In the genomic region with DNA sequence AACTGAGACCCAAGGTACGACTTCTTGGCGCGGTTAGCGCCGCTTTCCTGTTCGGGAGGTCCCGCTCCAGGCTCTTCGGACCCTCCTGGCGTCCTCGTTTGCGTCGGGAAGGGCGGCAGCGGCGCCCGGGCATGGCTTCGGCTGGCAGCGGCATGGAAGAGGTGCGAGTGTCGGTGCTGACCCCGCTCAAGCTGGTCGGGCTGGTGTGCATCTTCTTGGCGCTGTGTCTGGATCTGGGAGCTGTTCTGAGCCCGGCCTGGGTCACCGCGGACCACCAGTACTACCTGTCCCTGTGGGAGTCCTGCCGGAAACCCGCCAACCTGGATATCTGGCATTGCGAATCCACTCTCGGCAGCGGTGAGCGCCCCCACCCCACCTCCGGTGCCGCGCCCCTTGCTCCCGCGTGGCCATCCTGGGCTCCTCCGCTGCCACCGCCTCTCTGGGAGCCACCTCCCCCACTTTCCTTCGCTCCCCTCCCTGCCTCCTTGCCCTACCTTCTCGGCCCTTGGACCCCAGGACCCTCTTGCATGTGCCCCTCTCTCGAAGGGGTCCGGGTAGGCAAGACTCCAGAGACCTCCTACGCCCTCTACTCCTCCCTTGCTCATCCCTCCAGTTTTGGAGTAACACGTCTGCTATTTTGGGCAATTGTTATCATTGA, we compare ENCODE assay signal across 8 mouse cellular contexts. TPM values are rescaled to one million over a fixed set of nuclear protein-coding genes. Genes with fewer than 3 reads are reported as not detected.
A peak's percentile ranks its signal among the peaks of the same experiment; 100 is the strongest.
DNase-seq lines count a peak whose midpoint lies in the region; ATAC-seq and TF ChIP-seq lines count a peak whose summit lies in the region.

No protein-coding gene starts in this region.

- H3K27me3 ChIP-seq in forebrain, postnatal 0 days (ENCODE audit: insufficient read depth, low read length) = no peaks in the 10 kb centered on the region
- no peaks in the 10 kb centered on the region for H3K27me3 ChIP-seq in hindbrain, embryonic 13.5 days
- H3K27me3 ChIP-seq in liver, embryonic 16.5 days (ENCODE audit: control insufficient read depth, insufficient read depth, low read depth, low read length) = peaks cover 10% of the 10 kb centered on the region; the same call in 1 of the 2 replicates
- no peaks in the 10 kb centered on the region; the same call in 1 of the 2 replicates for H3K27me3 ChIP-seq in small intestine, adult 2 months (ENCODE audit: control insufficient read depth, insufficient read depth, low read length)

- peak overlapping the region; percentile 83 for H3K27ac ChIP-seq in forebrain, postnatal 0 days (ENCODE audit: low read depth, low read length)
- H3K27ac ChIP-seq in hindbrain, embryonic 13.5 days = peak overlapping the region; percentile 84
- H3K27ac ChIP-seq in liver, embryonic 16.5 days (ENCODE audit: low read length) = no peak overlapping the region
- 0 out of 2 replicates have a peak overlapping the region, but pooled peaks have one; percentile 41 for H3K27ac ChIP-seq in small intestine, adult 2 months (ENCODE audit: insufficient read depth, low read depth, low read length)

- H3K9me3 ChIP-seq in forebrain, postnatal 0 days (ENCODE audit: low read length) = no peaks in the 10 kb centered on the region
- H3K9me3 ChIP-seq in hindbrain, embryonic 13.5 days = no peaks in the 10 kb centered on the region
- H3K9me3 ChIP-seq in liver, embryonic 16.5 days (replicated peaks; ENCODE audit: control insufficient read depth, low read length) = no peaks in the 10 kb centered on the region

- DNase-seq in lung, adult 2 months = peak; percentile 8
- DNase-seq in lung, adult 18-20 months = no peak
- peak; percentile 25 for DNase-seq in cerebellum, adult 11-12 months
- no peak for DNase-seq in forebrain, postnatal 0 days

- WGBS in lung, adult 2 months = 18% methylated on average over 44 of the region's 45 CpGs
- 18% methylated on average over 45 of the region's 45 CpGs for WGBS in forebrain, postnatal 0 days
- WGBS in hindbrain, embryonic 13.5 days = 4% methylated on average over 29 of the region's 45 CpGs
- 17% methylated on average over 44 of the region's 45 CpGs for WGBS in liver, embryonic 16.5 days (ENCODE audit: insufficient replicate concordance)
- WGBS in small intestine, adult 2 months = 6% methylated on average over 45 of the region's 45 CpGs

- no peaks in the 10 kb centered on the region for H3K4me1 ChIP-seq in lung, adult 2 months (ENCODE audit: control insufficient read depth, insufficient read depth, low read length)
- H3K4me1 ChIP-seq in forebrain, postnatal 0 days (ENCODE audit: insufficient read depth) = no peaks in the 10 kb centered on the region
- no peaks in the 10 kb centered on the region for H3K4me1 ChIP-seq in hindbrain, embryonic 13.5 days (replicated peaks)
- H3K4me1 ChIP-seq in liver, embryonic 16.5 days (ENCODE audit: control insufficient read depth, low read depth, low read length) = no peaks in the 10 kb centered on the region
- H3K4me1 ChIP-seq in small intestine, adult 2 months (ENCODE audit: control insufficient read depth, insufficient read depth, insufficient read length, low read length) = no peaks in the 10 kb centered on the region

- TF ChIP-seq POLR2A in lung, adult 2 months (IDR thresholded peaks at IDR 0.05; ENCODE audit: borderline replicate concordance, extremely low read depth, low read depth, low read length) = no peak
- no peak for TF ChIP-seq POLR2A in small intestine, adult 2 months (IDR thresholded peaks at IDR 0.05; ENCODE audit: low read depth, low read length)

- peak overlapping the region; percentile 54 for H3K4me2 ChIP-seq in forebrain, postnatal 0 days (ENCODE audit: low read depth)
- H3K4me2 ChIP-seq in hindbrain, embryonic 13.5 days = peak overlapping the region; percentile 58
- peak overlapping the region; percentile 49 for H3K4me2 ChIP-seq in liver, embryonic 16.5 days (ENCODE audit: low read depth, low read length)

- peak; percentile 64 for ATAC-seq in forebrain, postnatal 0 days
- peak; percentile 68 for ATAC-seq in hindbrain, embryonic 13.5 days (ENCODE audit: low FRiP score)
- no peak for ATAC-seq in liver, embryonic 16.5 days (ENCODE audit: low read depth)
- ATAC-seq in granulocyte monocyte progenitor cell, adult 5-6 weeks (replicated peaks; ENCODE audit: poor library complexity, severe bottlenecking) = no peak

- no peaks in the 10 kb centered on the region for H3K36me3 ChIP-seq in forebrain, postnatal 0 days (ENCODE audit: insufficient read depth)
- no peaks in the 10 kb centered on the region for H3K36me3 ChIP-seq in hindbrain, embryonic 13.5 days
- no peaks in the 10 kb centered on the region for H3K36me3 ChIP-seq in liver, embryonic 16.5 days (ENCODE audit: control insufficient read depth, insufficient read depth)
- H3K36me3 ChIP-seq in small intestine, adult 2 months (ENCODE audit: control insufficient read depth, insufficient read depth, low read length) = no peaks in the 10 kb centered on the region

- peak overlapping the region; percentile 64 for H3K9ac ChIP-seq in forebrain, postnatal 0 days
- H3K9ac ChIP-seq in hindbrain, embryonic 13.5 days = peak overlapping the region; percentile 80
- H3K9ac ChIP-seq in liver, embryonic 16.5 days (ENCODE audit: low read depth, low read length) = no peak overlapping the region

- TF ChIP-seq CTCF in lung, adult 2 months (IDR thresholded peaks at IDR 0.05; ENCODE audit: insufficient read depth, low read length) = no peak
- TF ChIP-seq CTCF in forebrain, postnatal 0 days (IDR thresholded peaks at IDR 0.05; ENCODE audit: low read depth) = no peak
- no peak for TF ChIP-seq CTCF in small intestine, adult 2 months (IDR thresholded peaks at IDR 0.05; ENCODE audit: extremely low read depth, insufficient read length, insufficient replicate concordance, low read depth, low read length)

- peak overlapping the region; percentile 92 for H3K4me3 ChIP-seq in lung, adult 2 months (replicated peaks; ENCODE audit: extremely low read depth, low read depth, low read length)
- peak overlapping the region; percentile 56 for H3K4me3 ChIP-seq in forebrain, postnatal 0 days (ENCODE audit: low read depth, low read length)
- peak overlapping the region; percentile 64 for H3K4me3 ChIP-seq in hindbrain, embryonic 13.5 days
- H3K4me3 ChIP-seq in liver, embryonic 16.5 days (ENCODE audit: low read depth, low read length) = peak overlapping the region; percentile 44
- peak overlapping the region; percentile 73 for H3K4me3 ChIP-seq in small intestine, adult 2 months (ENCODE audit: low read depth, low read length)

RNA-seq across cellular contexts. Expression of gene Tmem47, which starts 0.4 kb away (rescaled TPM):
- 14.7 and 15.8 TPM in 2 replicates for polyA plus RNA-seq in lung, adult 2 months (2012; rRNA removed)
- 45.7 and 51.3 TPM in 2 replicates for total RNA-seq in forebrain, postnatal 0 days (2014; rRNA removed)
- polyA plus RNA-seq in forebrain, postnatal 0 days (2015; fragmentation: Nextera tagmentation; extraction: Ambion mirVana) = 10.6 and 20.6 TPM in 2 replicates
- 15.6 and 17.3 TPM in 2 replicates for polyA plus RNA-seq in hindbrain, embryonic 13.5 days (2015; fragmentation: Nextera tagmentation; extraction: Ambion mirVana)
- 1.5 and 2.0 TPM in 2 replicates for polyA plus RNA-seq in liver, embryonic 16.5 days (2015; fragmentation: Nextera tagmentation; extraction: Ambion mirVana)
- 2.3 and 2.6 TPM in 2 replicates for polyA plus RNA-seq in small intestine, adult 2 months (2012; rRNA removed)
- not detected in 2 replicates for total RNA-seq in granulocyte monocyte progenitor cell, adult 5-6 weeks (2014; fragmentation: Nextera tagmentation)
- total RNA-seq in granulocyte monocyte progenitor cell, adult 5-6 weeks (2017) = not detected in 2 replicates

Comparison
In these comparisons a context has a peak if more than half of its experiments do, and no peak if none do; other contexts are left out.
1. DNase-seq: peak in lung, adult 2 months (single experiment) and cerebellum, adult 11-12 months (single experiment); none in lung, adult 18-20 months (0 of 2) and forebrain, postnatal 0 days (single experiment).
2. ATAC-seq: peak in forebrain, postnatal 0 days (single experiment) and hindbrain, embryonic 13.5 days (single experiment); none in liver, embryonic 16.5 days (single experiment) and granulocyte monocyte progenitor cell, adult 5-6 weeks (single experiment).
3. Peak in every context shown above with its lines, with median percentiles within 50 percentile points of each other: H3K4me3 ChIP-seq and H3K4me2 ChIP-seq.